Mouse (Mus musculus) heart, embryonic 16.5 days (tissue): Measurements from ENCODE around the gene Gm45521. TPM values are rescaled to one million over a fixed set of nuclear protein-coding genes. Genes with fewer than 3 reads are reported as not detected.
A peak's percentile ranks its signal among the peaks of the same experiment; 100 is the strongest.

Experiments
- ATAC-seq: fragments of 200-750 bp; cut with Nextera tagmentation; replicated peaks from 2 replicates; pipeline ENCODE4 v1.8.0; 2017; ENCODE audit warnings: moderate number of reproducible peaks; ENCODE audit not compliant: insufficient read depth, low FRiP score; ENCODE audit errors: extremely low read depth
- H3K27ac ChIP-seq: fragments of 300-500 bp; sonication (generic); 2 replicates; pipeline ENCODE4 v1.5.1; 2014; ENCODE audit warnings: mild to moderate bottlenecking, low read length, control low read depth, moderate library complexity
- H3K27me3 ChIP-seq: fragments of 300-500 bp; sonication (generic); 2 replicates; pipeline ENCODE4 v1.6.1; 2014; ENCODE audit warnings: low read length, mixed read lengths; ENCODE audit not compliant: control insufficient read depth, insufficient read depth
- H3K36me3 ChIP-seq: fragments of 300-500 bp; sonication (generic); 2 replicates; pipeline ENCODE4 v1.6.1; 2014; ENCODE audit not compliant: control insufficient read depth, insufficient read depth
- H3K4me1 ChIP-seq: fragments of 300-500 bp; sonication (generic); 2 replicates; pipeline ENCODE4 v1.6.1; 2014; ENCODE audit warnings: low read length, mixed read lengths; ENCODE audit not compliant: control insufficient read depth, insufficient read depth
- H3K4me2 ChIP-seq: fragments of 300-500 bp; sonication (generic); 2 replicates; pipeline ENCODE4 v1.6.1; 2014; ENCODE audit warnings: low read depth, mild to moderate bottlenecking, control low read depth, low read length
- H3K4me3 ChIP-seq: fragments of 300-500 bp; sonication (generic); 2 replicates; pipeline ENCODE4 v1.5.1; 2014; ENCODE audit warnings: mild to moderate bottlenecking, control low read depth, low read length
- H3K9ac ChIP-seq: fragments of 300-500 bp; sonication (generic); 2 replicates; pipeline ENCODE4 v1.6.1; 2014; ENCODE audit warnings: low read length, control low read depth
- H3K9me3 ChIP-seq: fragments of 300-500 bp; sonication (generic); replicated peaks from 2 replicates; pipeline ENCODE4 v1.6.1; 2016; ENCODE audit warnings: low read length; ENCODE audit not compliant: control insufficient read depth
- WGBS: fragments of 180-500 bp; shearing (Covaris S2); extraction: QIAGEN DNeasy Blood & Tissue Kit; methylation state at CpG from one replicate; pipeline ENCODE4 v1.1.7; 2014; 5-methylcytosine and 5-hydroxymethylcytosine counted together
- polyA plus RNA-seq: library from polyadenylated mRNA; unstranded; fragments of >200 nt; fragmentation: Nextera tagmentation; extraction: Ambion mirVana; gene quantifications from 2 replicates; pipeline ENCODE4 v1.2.1, GENCODE M21; 2015

Gene Gm45521
- polyA plus RNA-seq, 1 experiment from 2014 or later, result not detected

DNA sequence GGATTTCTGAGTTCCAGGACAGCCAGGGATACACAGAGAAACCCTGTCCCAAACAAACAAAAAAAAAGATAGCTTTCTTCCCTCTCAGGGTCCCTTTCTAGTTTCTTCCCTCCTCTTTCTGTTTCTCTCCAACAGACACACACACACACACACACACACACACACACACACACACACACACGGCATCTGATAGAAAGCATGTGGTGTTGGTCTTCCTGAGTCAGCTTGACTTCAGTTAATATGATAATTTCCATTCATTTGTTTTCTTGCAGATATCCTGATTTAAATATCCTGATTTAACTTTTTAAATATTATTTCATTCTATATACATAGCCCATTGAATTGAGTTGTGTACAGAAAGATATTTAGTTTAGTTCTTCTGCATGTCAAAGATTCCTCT lies 28.7 kb upstream of the Gm45521 start:
- Histone ChIP-seq H3K36me3 (peaks cover 45% of the 10 kb centered on the region), H3K4me3 (no peak overlapping the region), H3K27me3 (no peaks in the 10 kb centered on the region), H3K27ac (no peak overlapping the region), H3K4me1 (no peaks in the 10 kb centered on the region), H3K9ac (no peak overlapping the region), H3K4me2 (no peak overlapping the region), H3K9me3 (no peaks in the 10 kb centered on the region)
- no peak for ATAC-seq
- 86% methylated on average over 1 of the region's 1 CpGs for WGBS

GRCm38 (mm10) chr14:7929029-7929428 lies 28.1 kb upstream of the Gm45521 start:
- Histone ChIP-seq H3K27ac (no peak overlapping the region), H3K9me3 (no peaks in the 10 kb centered on the region), H3K4me3 (no peak overlapping the region), H3K27me3 (no peaks in the 10 kb centered on the region), H3K4me2 (no peak overlapping the region), H3K4me1 (no peaks in the 10 kb centered on the region), H3K36me3 (peaks cover 42% of the 10 kb centered on the region), H3K9ac (no peak overlapping the region)
- ATAC-seq, result no peak
- 69% methylated on average over 7 of the region's 7 CpGs for WGBS

DNA sequence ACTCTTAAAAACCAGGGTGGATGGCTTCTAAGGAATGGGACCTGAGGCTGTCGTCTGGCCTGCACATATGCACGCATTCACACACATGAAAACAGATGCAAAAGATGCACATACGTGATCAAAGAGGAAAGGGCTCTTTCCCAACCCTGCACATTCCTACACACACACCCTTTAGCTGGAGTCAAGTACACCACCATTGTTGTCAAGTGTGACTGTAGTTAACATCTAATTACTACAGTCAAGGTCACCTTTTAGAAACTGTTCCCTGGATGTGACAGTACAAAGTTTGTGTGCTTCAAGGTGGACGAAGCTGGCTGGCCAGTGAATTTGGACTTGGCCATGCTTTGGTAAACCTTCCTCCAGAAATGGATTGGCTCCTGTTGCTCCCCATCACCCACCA lies 24.9 kb upstream of the Gm45521 start:
- H3K27me3 ChIP-seq, result no peaks in the 10 kb centered on the region
- H3K27ac ChIP-seq, result no peak overlapping the region
- no peak overlapping the region for H3K4me2 ChIP-seq
- no peak overlapping the region for H3K9ac ChIP-seq
- ATAC-seq, result no peak
- H3K4me1 ChIP-seq, result no peaks in the 10 kb centered on the region
- WGBS, result 91% methylated on average over 4 of the region's 4 CpGs
- peaks cover 33% of the 10 kb centered on the region for H3K36me3 ChIP-seq
- H3K4me3 ChIP-seq, result no peak overlapping the region
- no peaks in the 10 kb centered on the region for H3K9me3 ChIP-seq

GRCm38 (mm10) chr14:7934166-7934565 lies 22.9 kb upstream of the Gm45521 start:
- no peaks in the 10 kb centered on the region for H3K4me1 ChIP-seq
- H3K27ac ChIP-seq, result no peak overlapping the region
- no peak overlapping the region for H3K4me3 ChIP-seq
- 89% methylated on average over 7 of the region's 7 CpGs for WGBS
- H3K9me3 ChIP-seq, result no peaks in the 10 kb centered on the region
- no peak for ATAC-seq
- no peaks in the 10 kb centered on the region for H3K27me3 ChIP-seq
- no peak overlapping the region for H3K4me2 ChIP-seq
- H3K36me3 ChIP-seq, result peaks cover 25% of the 10 kb centered on the region
- no peak overlapping the region for H3K9ac ChIP-seq

DNA sequence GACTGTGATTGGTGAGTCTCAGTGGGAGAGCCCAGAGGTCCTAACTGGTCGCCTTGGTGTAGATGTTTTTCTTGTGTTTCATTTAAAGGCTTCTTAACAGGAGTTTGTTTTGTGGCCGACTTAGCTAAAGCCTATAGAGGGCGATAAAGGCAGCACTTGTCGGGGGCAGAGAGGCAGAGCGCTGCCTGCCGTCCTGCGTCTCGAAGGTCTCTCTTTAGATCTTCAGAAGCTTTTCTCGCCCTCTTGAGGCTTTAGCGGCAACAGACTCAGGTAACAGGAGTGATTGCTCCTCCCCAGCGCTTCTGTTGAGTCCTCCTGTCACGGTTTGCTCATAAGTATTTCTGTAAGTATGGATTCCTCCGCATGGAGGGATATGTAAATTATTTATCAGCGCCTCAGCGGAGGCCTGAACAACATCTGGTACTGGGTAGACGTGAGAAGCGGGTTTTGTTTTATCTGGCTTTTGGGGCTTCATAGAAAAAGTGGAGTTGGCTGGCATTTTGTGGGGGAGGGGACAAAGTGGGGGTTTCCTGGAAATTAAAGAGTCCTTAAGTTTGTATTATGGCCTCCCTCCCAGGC lies 19.9 kb upstream of the Gm45521 start:
- H3K27ac ChIP-seq, result no peak overlapping the region
- no peaks in the 10 kb centered on the region for H3K27me3 ChIP-seq
- no peak overlapping the region for H3K9ac ChIP-seq
- peaks cover 13% of the 10 kb centered on the region for H3K36me3 ChIP-seq
- ATAC-seq, result no peak; the same call in 1 of the 2 replicates
- H3K9me3 ChIP-seq, result no peaks in the 10 kb centered on the region
- H3K4me3 ChIP-seq, result no peak overlapping the region
- 29% methylated on average over 17 of the region's 17 CpGs for WGBS
- peaks cover 9% of the 10 kb centered on the region for H3K4me1 ChIP-seq
- peak overlapping the region; percentile 38; the same call in 1 of the 2 replicates for H3K4me2 ChIP-seq

GRCm38 (mm10) chr14:7938809-7939784 lies 18.0 kb upstream of the Gm45521 start:
- Histone ChIP-seq H3K4me3 (no peak overlapping the region), H3K27ac (no peak overlapping the region), H3K9ac (no peak overlapping the region), H3K27me3 (no peaks in the 10 kb centered on the region), H3K9me3 (no peaks in the 10 kb centered on the region), H3K4me1 (peaks cover 20% of the 10 kb centered on the region), H3K4me2 (no peak overlapping the region), H3K36me3 (peaks cover 13% of the 10 kb centered on the region)
- ATAC-seq, result no peak
- 87% methylated on average over 19 of the region's 19 CpGs for WGBS

- Histone ChIP-seq H3K27ac (peak overlapping the region; percentile 53), H3K36me3 (peaks cover 9% of the 10 kb centered on the region), H3K4me3 (no peak overlapping the region), H3K9ac (peak overlapping the region; percentile 22; the same call in 1 of the 2 replicates), H3K4me1 (peaks cover 27% of the 10 kb centered on the region), H3K4me2 (no peak overlapping the region), H3K9me3 (no peaks in the 10 kb centered on the region), H3K27me3 (no peaks in the 10 kb centered on the region)
- 34% methylated on average over 5 of the region's 5 CpGs for WGBS
- ATAC-seq, result no peak
Observed at GRCm38 (mm10) chr14:7941413-7941812, 15.7 kb upstream of the Gm45521 start.

- Histone ChIP-seq H3K9ac (no peak overlapping the region), H3K36me3 (peaks cover 9% of the 10 kb centered on the region; the same call in 1 of the 2 replicates), H3K4me1 (peaks cover 27% of the 10 kb centered on the region), H3K4me3 (no peak overlapping the region), H3K9me3 (no peaks in the 10 kb centered on the region), H3K27ac (peak overlapping the region; percentile 8; the same call in 1 of the 2 replicates), H3K27me3 (no peaks in the 10 kb centered on the region), H3K4me2 (no peak overlapping the region)
- peak; percentile 34; the same call in 1 of the 2 replicates for ATAC-seq
- 63% methylated on average over 7 of the region's 7 CpGs for WGBS
Observed at GRCm38 (mm10) chr14:7943101-7943800, 13.8 kb upstream of the Gm45521 start.
